Mouse (Mus musculus): ENCODE measurements at regions not wholly inside any gene's neighbourhood (a gene's known extent, or its start where the extent isn't known, plus 50 kb on each side); places are given as distances from the start of the nearest gene placed in this dataset.

DNA sequence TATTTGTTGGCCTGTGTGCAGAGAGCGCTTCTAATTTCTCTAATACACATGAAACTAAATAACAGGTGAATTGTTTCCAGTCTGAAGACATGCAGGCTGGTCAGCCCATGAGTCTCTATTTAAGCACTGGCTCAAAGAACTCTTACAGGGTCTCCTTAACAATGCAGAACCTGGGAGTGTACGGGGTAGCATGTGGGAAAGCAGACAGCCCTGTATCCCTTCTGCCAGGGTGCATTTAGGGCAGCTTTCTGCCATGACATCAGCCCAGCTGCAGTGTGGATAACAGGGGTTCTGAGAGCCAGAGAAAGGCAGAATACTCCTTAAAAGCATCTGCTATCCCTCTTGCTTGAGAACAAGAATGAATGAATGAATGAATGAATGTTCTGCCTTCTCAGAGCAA is 164.7 kb downstream of the Grb14 start:
- no peak for DNase-seq (ENCODE audit: low spot score in 2 of 2)

DNA sequence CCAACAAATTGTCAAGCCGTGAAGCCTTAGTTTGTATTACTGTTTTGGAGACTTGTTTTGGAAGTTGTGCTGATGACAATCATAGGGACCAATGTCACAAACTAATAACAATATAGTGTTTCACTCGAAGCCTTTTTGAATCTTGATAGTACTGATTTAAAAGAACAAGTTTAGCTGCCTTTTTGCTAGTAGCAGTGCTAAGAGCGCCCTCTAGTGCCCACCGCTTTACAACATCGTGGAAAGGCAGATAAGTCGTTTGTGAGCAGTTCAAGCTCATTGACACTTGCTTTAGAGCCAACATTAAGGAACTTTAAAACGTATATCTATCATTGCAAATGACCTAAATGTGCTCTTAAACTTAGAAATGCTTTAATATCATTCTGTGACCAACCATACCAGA is 170.9 kb downstream of the Grb14 start:
- DNase-seq (ENCODE audit: low spot score in 2 of 2) = peak; percentile 70 to 75

DNA sequence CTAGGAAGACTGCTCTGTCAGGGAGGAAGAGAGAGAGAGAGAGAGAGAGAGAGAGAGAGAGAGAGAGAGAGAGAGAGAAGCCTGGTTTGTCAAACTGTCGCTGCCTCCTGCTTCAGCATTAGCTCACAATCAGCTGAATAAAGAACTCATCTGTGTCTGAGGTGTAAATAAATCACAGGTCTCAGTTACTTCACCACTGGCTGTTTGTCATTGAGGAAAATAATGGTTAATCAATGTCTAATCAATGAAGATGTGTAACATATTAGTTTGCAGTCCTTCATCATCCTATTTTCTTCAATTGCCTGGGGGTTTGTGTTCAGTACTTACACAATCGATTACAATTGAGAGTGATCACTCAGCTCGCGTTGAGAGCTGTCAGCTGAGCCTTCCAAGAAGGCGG is 171.9 kb downstream of the Grb14 start:
- DNase-seq (ENCODE audit: low spot score in 2 of 2) = no peak

DNA sequence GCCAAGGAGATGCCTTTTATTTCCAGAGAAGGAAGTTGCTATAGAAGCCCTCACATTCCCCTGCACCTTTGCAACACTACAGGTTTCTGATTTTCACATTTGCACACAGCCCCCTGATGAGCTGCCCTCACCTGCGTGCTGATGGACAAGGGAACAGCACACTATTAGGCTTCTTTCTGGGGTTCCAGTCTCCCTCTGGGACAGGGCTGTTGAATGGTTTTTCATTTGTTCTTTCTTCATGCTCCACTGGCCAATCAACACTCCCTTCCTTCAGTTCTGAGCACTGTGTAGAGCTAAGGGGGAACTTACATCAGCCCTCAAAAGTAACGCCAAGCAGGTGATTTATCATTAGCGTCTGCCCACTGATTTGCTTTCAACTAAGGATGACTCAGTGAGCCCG is 173.7 kb downstream of the Grb14 start:
- DNase-seq (ENCODE audit: low spot score in 2 of 2) = no peak

DNA sequence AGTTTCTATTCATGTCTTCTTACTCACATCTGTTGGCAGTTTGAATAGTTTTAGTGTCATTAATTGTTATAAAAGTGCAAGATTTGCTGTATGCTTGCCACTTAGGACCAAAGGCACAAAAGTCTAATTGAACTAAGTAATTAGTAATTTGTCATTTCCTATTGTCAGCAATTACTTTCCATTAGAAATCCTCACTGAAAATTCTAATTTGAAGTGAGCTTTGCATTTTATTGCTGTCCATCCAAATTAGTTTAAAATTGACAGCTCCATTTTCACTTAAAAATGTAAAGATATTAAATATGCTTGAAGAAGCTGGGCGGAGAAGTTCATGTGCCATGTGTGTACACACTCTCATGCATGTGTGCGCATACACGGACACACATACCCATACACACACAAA is 174.1 kb downstream of the Grb14 start:
- no peak for DNase-seq (ENCODE audit: low spot score in 2 of 2)

DNA sequence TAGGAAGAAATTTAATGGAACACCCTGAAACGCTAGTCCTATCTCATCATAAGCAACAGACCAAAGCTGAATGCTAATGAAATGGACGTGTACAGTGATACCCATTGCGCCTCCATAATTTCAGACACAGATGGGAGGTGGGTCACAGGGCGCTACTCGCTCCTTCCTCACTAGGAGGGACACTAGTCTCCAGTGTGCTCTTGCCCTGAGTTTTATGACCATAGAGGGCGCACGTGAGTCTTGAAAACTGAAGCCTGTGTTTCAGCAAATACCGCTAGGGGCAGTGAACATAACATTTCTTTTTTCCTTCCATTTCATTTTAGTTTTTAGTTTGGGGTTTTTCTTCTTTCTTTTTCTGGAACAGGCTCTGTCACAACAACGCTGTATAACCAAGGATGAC is 200.3 kb downstream of the Grb14 start:
- DNase-seq (ENCODE audit: low spot score in 2 of 2) = no peak

DNA sequence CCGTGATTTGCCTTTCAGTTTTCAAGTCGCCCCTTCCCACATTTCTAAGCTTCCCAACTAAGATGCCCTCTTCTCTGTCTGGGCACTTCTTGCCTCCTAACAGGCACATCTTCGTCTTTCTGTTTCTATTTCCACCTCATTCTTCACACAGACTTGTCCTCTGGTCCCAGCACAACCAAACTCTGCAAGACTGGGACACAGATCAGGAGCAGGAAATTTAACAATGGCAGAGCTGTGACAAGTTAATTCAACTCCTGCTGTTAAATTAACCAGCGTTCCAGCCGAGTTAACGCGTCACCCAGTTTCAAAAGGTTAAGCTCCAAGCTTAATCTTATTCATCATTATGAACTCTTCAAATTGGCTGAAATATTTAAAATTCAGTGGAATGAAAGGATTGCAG is 200.9 kb downstream of the Grb14 start:
- no peak for DNase-seq (ENCODE audit: low spot score in 2 of 2)

DNA sequence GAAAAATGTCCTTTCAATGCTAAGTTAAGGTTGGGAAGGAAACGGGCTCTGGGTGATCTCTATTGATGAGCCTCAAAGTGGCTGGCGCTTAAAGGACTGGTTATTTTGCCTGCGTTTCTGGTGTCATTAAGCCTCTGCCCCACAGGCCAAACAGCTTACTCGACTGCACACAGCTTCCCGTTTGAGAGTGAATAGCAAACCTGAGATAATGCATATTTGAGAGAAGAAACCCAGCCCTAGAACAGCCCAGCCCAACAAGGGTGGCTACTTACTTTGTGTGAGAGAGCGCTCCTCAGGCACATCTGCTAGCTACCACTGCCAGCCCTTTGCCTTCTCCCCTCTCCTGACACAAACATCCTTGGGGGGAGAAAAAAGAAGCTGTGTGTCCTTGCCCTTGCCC is 201.7 kb downstream of the Grb14 start:
- no peak for DNase-seq (ENCODE audit: low spot score in 2 of 2)

DNA sequence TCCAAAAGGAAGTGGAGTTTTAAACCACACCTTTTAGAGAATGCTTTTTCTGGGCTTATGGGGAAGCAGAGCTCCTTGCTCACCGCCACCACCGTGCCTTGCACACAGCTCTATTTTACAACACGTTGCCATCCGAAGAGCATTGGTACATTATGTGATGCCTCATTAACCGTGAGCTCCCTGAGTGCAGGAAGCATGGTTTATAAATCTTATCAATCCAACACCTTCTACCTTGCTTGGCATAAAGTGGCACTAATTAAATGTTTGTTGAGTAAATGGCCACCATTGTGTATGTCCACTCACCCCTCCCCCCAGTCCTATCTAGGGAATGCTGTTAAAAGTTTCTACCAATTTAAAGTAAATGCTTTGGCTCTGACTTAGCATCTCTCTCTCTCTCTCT is 206.6 kb downstream of the Grb14 start:
- no peak for DNase-seq (ENCODE audit: low spot score in 2 of 2)
